Mouse (Mus musculus) CH12.LX (cell line): ENCODE measurements at regions not wholly inside any gene's neighbourhood (a gene's known extent, or its start where the extent isn't known, plus 50 kb on each side); places are given as distances from the start of the nearest gene placed in this dataset.
A peak's percentile ranks its signal among the peaks of the same experiment; 100 is the strongest.

ENCODE experiments used
- DNase-seq: peaks from one replicate; pipeline ENCODE4 v3.0.0-alpha.2; 2013; ENCODE audit errors: extremely low read depth
- H3K27ac ChIP-seq: 2 replicates; pipeline ENCODE4 v1.5.1; 2012; ENCODE audit warnings: low read depth, mild to moderate bottlenecking, control low read depth, moderate library complexity; ENCODE audit not compliant: insufficient read depth
- H3K27me3 ChIP-seq: replicated peaks from 2 replicates; pipeline ENCODE3; 2012; ENCODE audit warnings: inconsistent platforms
- H3K36me3 ChIP-seq, 2 experiments: replicated peaks in 1 of 2; 2 replicates each; pipeline versions ENCODE3 to v1.6.1; 2012; ENCODE audit warnings: inconsistent platforms in 1 of 2, low read length in 1 of 2, mild to moderate bottlenecking in 1 of 2, mixed read lengths in 1 of 2, moderate library complexity in 1 of 2; ENCODE audit not compliant: control insufficient read depth in 1 of 2, insufficient read depth in 1 of 2
- H3K4me1 ChIP-seq, 2 experiments: 2 replicates each; pipeline ENCODE4 v1.6.1; 2012; ENCODE audit warnings: inconsistent platforms in 1 of 2, moderate library complexity in 1 of 2; ENCODE audit not compliant: insufficient read depth in 2 of 2, control insufficient read depth in 1 of 2
- H3K4me2 ChIP-seq: 2 replicates; pipeline ENCODE4 v1.6.1; 2012; ENCODE audit warnings: low read depth, mild to moderate bottlenecking, control low read depth; ENCODE audit not compliant: poor library complexity, insufficient read depth, severe bottlenecking
- H3K4me3 ChIP-seq, 3 experiments: fragments of 150-350 bp in 1 of 3; sonication (generic) in 1 of 3; replicated peaks in 1 of 3; 2 replicates each; pipeline versions ENCODE3 to v1.5.1; 2011 to 2012; ENCODE audit warnings: low read depth in 2 of 3, low read length in 2 of 3, mild to moderate bottlenecking in 2 of 3, moderate library complexity in 2 of 3, control low read depth in 1 of 3, improper control_type of control experiment in 1 of 3, inconsistent platforms in 1 of 3, mixed read lengths in 1 of 3; ENCODE audit not compliant: poor library complexity in 1 of 3
- H3K79me2 ChIP-seq: replicated peaks from 2 replicates; pipeline ENCODE4 v1.6.1; 2012; ENCODE audit warnings: mild to moderate bottlenecking, moderate library complexity; ENCODE audit not compliant: control insufficient read depth, poor library complexity, insufficient read depth, severe bottlenecking; ENCODE audit errors: extremely low read depth
- H3K9ac ChIP-seq: 2 replicates; pipeline ENCODE4 v1.6.1; 2012; ENCODE audit warnings: low read depth, mild to moderate bottlenecking, control low read depth, moderate library complexity; ENCODE audit not compliant: insufficient read depth
- H3K9me3 ChIP-seq: replicated peaks from 2 replicates; pipeline ENCODE3; 2012; ENCODE audit warnings: low read length, inconsistent platforms, mixed read lengths
- CTCF ChIP-seq, 2 experiments: IDR thresholded peaks in 1 of 2; conservative IDR thresholded peaks in 1 of 2; 2 replicates each; pipeline ENCODE4 v1.5.1; 2011 to 2012; ENCODE audit warnings: low read depth in 2 of 2, low read length in 2 of 2, improper control_type of control experiment in 1 of 2, inconsistent platforms in 1 of 2, mild to moderate bottlenecking in 1 of 2, moderate library complexity in 1 of 2
- ETS1 ChIP-seq: conservative IDR thresholded peaks from 2 replicates; pipeline ENCODE4 v1.6.1; 2012; ENCODE audit warnings: low read depth, mild to moderate bottlenecking, inconsistent platforms, low read length, improper control_type of control experiment, moderate library complexity
- GABPA ChIP-seq: IDR thresholded peaks from 2 replicates; pipeline ENCODE4 v1.6.1; 2012; ENCODE audit warnings: low read depth, low read length, improper control_type of control experiment, inconsistent platforms; ENCODE audit not compliant: insufficient replicate concordance
- IRF4 ChIP-seq: IDR thresholded peaks from 2 replicates; pipeline ENCODE4 v1.6.1; 2014; ENCODE audit warnings: low read depth, mild to moderate bottlenecking, inconsistent platforms, low read length, improper control_type of control experiment
- JUN ChIP-seq: IDR thresholded peaks from 2 replicates; pipeline ENCODE4 v1.6.1; 2011; ENCODE audit warnings: low read depth, mild to moderate bottlenecking, low read length, improper control_type of control experiment, moderate library complexity; ENCODE audit not compliant: insufficient read depth
- MAZ ChIP-seq: IDR thresholded peaks from 2 replicates; pipeline ENCODE4 v1.6.1; 2012; ENCODE audit warnings: low read depth, mild to moderate bottlenecking, inconsistent platforms, low read length, improper control_type of control experiment, moderate library complexity
- MXI1 ChIP-seq: IDR thresholded peaks from 2 replicates; pipeline ENCODE4 v1.6.1; 2011; ENCODE audit warnings: mild to moderate bottlenecking, low read depth, low read length, improper control_type of control experiment
- RAD21 ChIP-seq: IDR thresholded peaks from 2 replicates; pipeline ENCODE4 v1.6.1; 2011; ENCODE audit warnings: low read depth, mild to moderate bottlenecking, low read length, improper control_type of control experiment, moderate library complexity
- RCOR1 ChIP-seq: conservative IDR thresholded peaks from 2 replicates; pipeline ENCODE4 v1.6.1; 2012; ENCODE audit warnings: low read depth, mild to moderate bottlenecking, inconsistent platforms, low read length, improper control_type of control experiment
- SMC3 ChIP-seq: IDR thresholded peaks from 2 replicates; pipeline ENCODE4 v1.6.1; 2011; ENCODE audit warnings: low read depth, low read length, improper control_type of control experiment
- TBP ChIP-seq: conservative IDR thresholded peaks from 2 replicates; pipeline ENCODE4 v1.6.1; 2011; ENCODE audit warnings: low read depth, low read length, improper control_type of control experiment
- TCF12 ChIP-seq: IDR thresholded peaks from 2 replicates; pipeline ENCODE4 v1.6.1; 2014; ENCODE audit warnings: low read depth, mild to moderate bottlenecking, inconsistent platforms, low read length, improper control_type of control experiment
- UBTF ChIP-seq: IDR thresholded peaks from 2 replicates; pipeline ENCODE4 v1.6.1; 2012; ENCODE audit warnings: low read depth, mild to moderate bottlenecking, inconsistent platforms, low read length, improper control_type of control experiment, moderate library complexity
- USF1 ChIP-seq: IDR thresholded peaks from 2 replicates; pipeline ENCODE4 v1.6.1; 2014; ENCODE audit warnings: low read depth, mild to moderate bottlenecking, inconsistent platforms, low read length, improper control_type of control experiment
- ZNF384 ChIP-seq: IDR thresholded peaks from 2 replicates; pipeline ENCODE4 v1.6.1; 2012; ENCODE audit warnings: low read depth, low read length, improper control_type of control experiment, inconsistent platforms
- dilution Hi-C: fragments of 300-500 bp; cut with MboI; formaldehyde crosslinking; loops from 2 replicates; pipeline ENCODE4 v1.14.3; 2020; ENCODE audit warnings: low sequenced_read_pairs; ENCODE audit not compliant: extremely low pct_unique_long_range_greater_than_20kb, extremely low pct_ligation_motif_present
- in situ Hi-C: fragments of 300-500 bp; cut with MboI; formaldehyde crosslinking; loops from 3 replicates; pipeline ENCODE4 v1.14.3; 2019; ENCODE audit warnings: low sequenced_read_pairs, low pct_ligation_motif_present, low pct_unique_long_range_greater_than_20kb, mixed read lengths

DNA sequence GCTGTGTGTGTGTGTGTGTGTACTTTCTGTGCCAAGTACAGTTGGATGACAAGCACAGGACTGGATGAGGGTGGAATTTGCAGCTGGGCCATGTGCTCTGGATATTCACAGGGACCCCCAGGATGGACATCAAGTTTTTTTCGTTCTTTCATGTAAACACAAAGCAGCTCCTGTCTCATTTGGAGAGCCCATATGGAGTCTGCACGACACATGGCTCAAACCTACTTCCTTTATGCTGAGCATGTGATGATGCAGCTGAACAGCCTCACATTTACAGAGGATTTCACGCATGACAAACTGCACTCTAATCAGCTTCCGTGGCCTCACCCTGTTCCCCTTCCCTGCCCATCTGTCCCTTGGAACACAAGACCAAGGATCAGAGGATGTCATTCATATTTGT is 224.4 kb upstream of the Trib2 start:
- no peaks in the 10 kb centered on the region for H3K36me3 ChIP-seq
- H3K27ac ChIP-seq = no peak overlapping the region
- in situ Hi-C loops (no loop called here), dilution Hi-C loops (no loop called here)
- H3K9ac ChIP-seq = no peak overlapping the region
- no peak overlapping the region for H3K4me2 ChIP-seq
- DNase-seq = no peak
- H3K9me3 ChIP-seq = no peaks in the 10 kb centered on the region
- TF ChIP-seq TBP = no peak
- TF ChIP-seq CTCF (conservative IDR thresholded peaks at IDR 0.05 in 1 of 2, IDR thresholded peaks at IDR 0.05 in 1 of 2; ENCODE audit: low read depth in 2 of 2, low read length in 2 of 2) = no peak
- no peak for TF ChIP-seq MXI1
- no peak for TF ChIP-seq IRF4
- TF ChIP-seq USF1 = no peak
- no peak for TF ChIP-seq UBTF
- no peak for TF ChIP-seq MAZ
- no peak for TF ChIP-seq ZNF384
- TF ChIP-seq ETS1 = no peak
- no peaks in the 10 kb centered on the region for H3K27me3 ChIP-seq
- no peaks in the 10 kb centered on the region for H3K79me2 ChIP-seq
- H3K4me3 ChIP-seq = no peak overlapping the region
- peaks cover 0 to 10% of the 10 kb centered on the region in 2 experiments; a peak in 3 of 4 replicates for H3K4me1 ChIP-seq

DNA sequence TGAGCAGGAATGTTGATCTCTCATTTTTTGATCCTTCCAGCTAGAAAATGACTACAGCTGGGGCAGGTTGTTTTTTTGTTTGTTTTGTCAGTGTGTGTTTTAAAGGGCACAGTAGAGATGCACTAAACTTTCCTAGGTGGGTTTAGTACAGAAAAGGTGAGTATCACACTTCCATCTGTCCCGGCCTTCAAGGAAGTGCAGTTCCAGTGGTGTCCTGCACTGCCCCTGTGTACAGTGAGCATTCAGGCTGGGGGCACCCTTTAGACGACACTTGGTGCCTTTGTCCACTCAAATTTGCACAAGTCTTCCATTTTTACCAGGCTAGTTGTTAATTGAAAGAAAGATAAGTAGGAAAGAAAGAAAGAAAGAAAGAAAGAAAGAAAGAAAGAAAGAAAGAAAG is 218.8 kb upstream of the Trib2 start:
- TF ChIP-seq JUN = no peak
- TF ChIP-seq ZNF384 = no peak
- no peak for TF ChIP-seq GABPA
- H3K4me3 ChIP-seq = no peak overlapping the region
- in situ Hi-C loops = no loop called here
- no peaks in the 10 kb centered on the region for H3K79me2 ChIP-seq
- DNase-seq = no peak
- no peaks in the 10 kb centered on the region for H3K36me3 ChIP-seq
- no peak overlapping the region for H3K9ac ChIP-seq
- no peaks in the 10 kb centered on the region; a peak in 1 of 4 replicates for H3K4me1 ChIP-seq
- H3K27me3 ChIP-seq = no peaks in the 10 kb centered on the region
- H3K9me3 ChIP-seq = no peaks in the 10 kb centered on the region
- H3K27ac ChIP-seq = no peak overlapping the region
- no peak overlapping the region for H3K4me2 ChIP-seq
- dilution Hi-C loops = no loop called here

DNA sequence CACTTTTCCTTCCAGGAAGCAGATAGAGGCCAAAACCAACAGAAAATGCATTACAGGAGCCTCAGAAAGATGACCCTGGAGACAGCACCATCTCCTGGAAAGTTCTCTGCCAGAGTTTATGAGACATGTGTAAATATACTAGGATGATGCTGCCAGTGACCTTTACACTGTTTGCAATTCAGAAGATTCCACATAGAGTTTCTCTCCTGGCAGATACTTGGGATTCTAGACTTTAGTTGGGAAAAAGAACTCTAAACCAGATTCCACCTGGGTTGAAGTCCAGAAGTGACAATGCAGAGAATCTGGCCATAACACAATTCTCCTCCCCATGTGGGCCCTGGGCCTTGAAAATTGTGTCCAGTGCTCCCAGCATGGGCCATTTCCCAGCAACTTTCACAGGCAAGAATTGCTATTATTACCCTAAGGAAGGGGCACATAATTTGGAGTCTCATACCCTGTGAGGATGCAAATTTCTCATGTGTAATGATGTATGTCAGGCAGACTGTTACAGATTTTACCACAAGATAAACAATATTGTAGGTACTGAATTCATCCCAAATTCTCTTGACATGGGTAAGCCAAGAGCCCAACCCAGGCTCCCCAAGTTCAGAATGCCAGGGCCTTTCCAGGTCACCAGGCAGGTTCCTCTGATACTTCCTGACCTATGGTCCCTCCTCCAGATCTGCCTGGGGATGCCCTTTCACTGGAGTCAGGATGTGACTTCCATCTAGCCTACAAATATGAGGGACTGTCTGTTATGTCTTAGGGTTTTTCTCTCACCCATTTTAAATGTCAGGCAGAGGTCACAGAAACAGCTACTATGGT is 218.2 kb upstream of the Trib2 start:
- H3K4me2 ChIP-seq = no peak overlapping the region
- no peak overlapping the region for H3K4me3 ChIP-seq
- TF ChIP-seq RAD21 = peak; percentile 7; the same call in 1 of the 2 replicates
- no peak for TF ChIP-seq RCOR1
- peak; percentile 6; the same call in 1 of the 2 replicates for TF ChIP-seq SMC3
- 0 out of 4 replicates have a peak, but pooled peaks of 1 of the 2 experiments have one; percentile 4 for TF ChIP-seq CTCF (conservative IDR thresholded peaks at IDR 0.05 in 1 of 2, IDR thresholded peaks at IDR 0.05 in 1 of 2; ENCODE audit: low read depth in 2 of 2, low read length in 2 of 2)
- no peak for TF ChIP-seq MAZ
- no peak for TF ChIP-seq TCF12
- no peaks in the 10 kb centered on the region for H3K79me2 ChIP-seq
- no peak overlapping the region for H3K27ac ChIP-seq
- no peaks in the 10 kb centered on the region for H3K9me3 ChIP-seq
- DNase-seq = no peak
- H3K36me3 ChIP-seq = no peaks in the 10 kb centered on the region
- H3K9ac ChIP-seq = no peak overlapping the region
- H3K27me3 ChIP-seq = no peaks in the 10 kb centered on the region
- dilution Hi-C loops = no loop called here
- in situ Hi-C loops = no loop called here
- H3K4me1 ChIP-seq = no peaks in the 10 kb centered on the region; a peak in 1 of 4 replicates
